Mouse (Mus musculus): ENCODE data around the gene Rapgef1.
"Not testable (repeated sequence)": the region's sequence is repeated elsewhere in the genome, so short reads cannot be mapped to it uniquely, and the experiment has no call there.

Gene Rapgef1

GRCm38 (mm10) chr2:29739368-29739767 lies 119.8 kb downstream of the Rapgef1 start:
- in situ Hi-C loops (cut with MboI), result no loop called here

GRCm38 (mm10) chr2:29741207-29741606 lies 121.7 kb downstream of the Rapgef1 start:
- in situ Hi-C loops (cut with MboI), result no loop called here

GRCm38 (mm10) chr2:29744256-29744655 lies 124.7 kb downstream of the Rapgef1 start:
- in situ Hi-C loops (cut with MboI), result no loop called here

- in situ Hi-C loops (cut with MboI), result no loop called here
Measured at GRCm38 (mm10) chr2:29747188-29747782, 127.8 kb downstream of the Rapgef1 start.

- in situ Hi-C loops (cut with MboI), result no loop called here
Measured at GRCm38 (mm10) chr2:29747852-29748251, 128.3 kb downstream of the Rapgef1 start.

- in situ Hi-C loops (cut with MboI), result no loop called here
Measured at GRCm38 (mm10) chr2:29748499-29748898, 129.0 kb downstream of the Rapgef1 start.

GRCm38 (mm10) chr2:29751497-29751896 lies 132.0 kb downstream of the Rapgef1 start, which contains the start of gene Gm13420:
TSS of gene Gm13420 (minus strand) at chr2:29751685.
- in situ Hi-C loops (cut with MboI), result no loop called here

GRCm38 (mm10) chr2:29752397-29752796 lies 132.9 kb downstream of the Rapgef1 start:
- in situ Hi-C loops (cut with MboI), result no loop called here

- in situ Hi-C loops (cut with MboI), result no loop called here
Measured at GRCm38 (mm10) chr2:29755693-29756092, 136.2 kb downstream of the Rapgef1 start.

GRCm38 (mm10) chr2:29764831-29765230 lies 145.3 kb downstream of the Rapgef1 start:
- in situ Hi-C loops (cut with MboI), result no loop called here

GRCm38 (mm10) chr2:29767976-29768709 lies 148.6 kb downstream of the Rapgef1 start:
- in situ Hi-C loops (cut with MboI), result no loop called here

- in situ Hi-C loops (cut with MboI), result no loop called here
Measured at GRCm38 (mm10) chr2:29768901-29769300, 149.4 kb downstream of the Rapgef1 start.

- in situ Hi-C loops (cut with MboI), result no loop called here
Measured at GRCm38 (mm10) chr2:29770162-29770561, 150.6 kb downstream of the Rapgef1 start.

- in situ Hi-C loops (cut with MboI), result no loop called here
Measured at GRCm38 (mm10) chr2:29771611-29772461, 152.3 kb downstream of the Rapgef1 start.

GRCm38 (mm10) chr2:29773323-29773722 lies 153.8 kb downstream of the Rapgef1 start:
- in situ Hi-C loops (cut with MboI), result no loop called here

GRCm38 (mm10) chr2:29781256-29781655 lies 161.7 kb downstream of the Rapgef1 start:
- in situ Hi-C loops (cut with MboI), result not testable (repeated sequence)

GRCm38 (mm10) chr2:29784290-29784689 lies 164.8 kb downstream of the Rapgef1 start:
- in situ Hi-C loops (cut with MboI), result no loop called here

- in situ Hi-C loops (cut with MboI), result no loop called here
Measured at GRCm38 (mm10) chr2:29787104-29787917, 167.8 kb downstream of the Rapgef1 start, which contains the start of gene Coq4. TSS of gene Coq4 (plus strand) at chr2:29787493.

- in situ Hi-C loops (cut with MboI), result no loop called here
Measured at GRCm38 (mm10) chr2:29787937-29788681, 168.6 kb downstream of the Rapgef1 start, which contains the start of gene Trub2. TSS of gene Trub2 (minus strand) at chr2:29788502.

Measured in mature B cell (primary cell).